Mouse (Mus musculus) MEL (cell line): ENCODE results near the gene Celf2.

ENCODE experiments used
- CHD1 ChIP-seq: IDR thresholded peaks from 2 replicates; pipeline ENCODE4 v1.6.1; 2012; ENCODE audit warnings: low read depth, mild to moderate bottlenecking, inconsistent platforms, low read length, improper control_type of control experiment
- CHD2 ChIP-seq: IDR thresholded peaks from 2 replicates; pipeline ENCODE4 v1.6.1; 2011; ENCODE audit warnings: low read length, improper control_type of control experiment
- CTCF ChIP-seq, 3 experiments: IDR thresholded peaks in 2 of 3; conservative IDR thresholded peaks in 1 of 3; 2 replicates each; pipeline ENCODE4 v1.5.1; 2011 to 2012; ENCODE audit warnings: low read length in 3 of 3, low read depth in 2 of 3, mild to moderate bottlenecking in 2 of 3, improper control_type of control experiment in 1 of 3, inconsistent platforms in 1 of 3, mixed read lengths in 1 of 3, moderate library complexity in 1 of 3; ENCODE audit not compliant: control insufficient read depth in 1 of 3, insufficient read depth in 1 of 3, poor library complexity in 1 of 3, severe bottlenecking in 1 of 3
- JUND ChIP-seq: IDR thresholded peaks from 2 replicates; pipeline ENCODE4 v1.6.1; 2011; ENCODE audit warnings: low read depth, mild to moderate bottlenecking, improper control_type of control experiment, low read length
- POLR2A ChIP-seq, 2 experiments: IDR thresholded peaks; 2 replicates each; pipeline ENCODE4 v1.6.1; 2011 to 2012; ENCODE audit warnings: low read length in 2 of 2, mild to moderate bottlenecking in 2 of 2, control low read depth in 1 of 2, improper control_type of control experiment in 1 of 2, low read depth in 1 of 2, moderate library complexity in 1 of 2; ENCODE audit not compliant: control insufficient read depth in 1 of 2, insufficient read depth in 1 of 2, poor library complexity in 1 of 2
- ZKSCAN1 ChIP-seq: IDR thresholded peaks from 2 replicates; pipeline ENCODE4 v1.6.1; 2012; ENCODE audit warnings: low read depth, mild to moderate bottlenecking, inconsistent platforms, low read length, improper control_type of control experiment, moderate library complexity

DNA sequence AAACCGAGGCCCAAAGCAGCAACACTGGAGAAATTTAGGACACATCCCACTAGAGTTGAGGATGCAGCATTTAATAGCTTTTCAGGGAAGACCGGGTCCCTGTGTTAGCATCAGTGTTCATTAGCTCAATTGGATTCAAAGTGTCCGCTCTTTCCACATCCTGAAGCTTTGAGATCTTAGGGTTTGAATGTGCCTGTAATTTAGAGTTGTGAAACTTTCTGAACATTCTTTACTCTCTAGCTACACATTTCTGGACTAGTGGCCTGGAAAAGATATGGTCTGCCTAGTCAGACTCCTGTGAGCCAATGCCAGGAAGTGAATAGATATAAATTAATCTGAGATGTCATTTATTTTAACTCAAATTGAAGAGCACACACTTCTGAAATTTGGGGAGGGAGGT lies 272.9 kb downstream of the Celf2 start:
- TF ChIP-seq JUND: no peak
- no peak for TF ChIP-seq POLR2A (IDR thresholded peaks at IDR 0.05; ENCODE audit: control insufficient read depth in 1 of 2, insufficient read depth in 1 of 2, low read depth in 1 of 2, low read length in 2 of 2, poor library complexity in 1 of 2)
- no peak for TF ChIP-seq CHD1
- no peak for TF ChIP-seq CTCF (IDR thresholded peaks at IDR 0.05 in 2 of 3, conservative IDR thresholded peaks at IDR 0.05 in 1 of 3; ENCODE audit: control insufficient read depth in 1 of 3, insufficient read depth in 1 of 3, low read depth in 2 of 3, low read length in 3 of 3, poor library complexity in 1 of 3, severe bottlenecking in 1 of 3)
- TF ChIP-seq CHD2: no peak
- no peak for TF ChIP-seq ZKSCAN1
